8 mouse cellular contexts compared by ENCODE assay signal in the genomic region with DNA sequence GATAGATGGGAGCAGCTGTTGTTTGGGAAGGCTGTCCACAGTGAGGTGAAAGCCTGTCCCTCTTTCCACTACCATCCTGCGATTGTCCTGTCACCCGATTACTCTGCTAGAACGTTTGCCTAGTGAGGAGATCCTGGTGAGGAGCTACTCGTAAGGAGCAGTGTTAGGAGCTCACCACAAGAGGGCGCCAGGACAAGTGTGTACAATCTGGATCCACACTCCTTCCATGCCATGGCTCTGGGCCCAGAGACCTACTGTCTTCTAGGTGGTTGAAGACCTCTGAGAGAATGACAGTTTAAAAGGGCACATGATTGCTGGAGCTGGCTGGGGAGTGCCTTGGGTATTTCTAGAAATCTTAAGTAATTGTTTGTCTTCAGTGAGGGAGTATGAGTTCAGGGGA. TPM values are rescaled to one million over a fixed set of nuclear protein-coding genes. Genes with fewer than 3 reads are reported as not detected.
DNase-seq lines count a peak whose midpoint lies in the region; ATAC-seq and TF ChIP-seq lines count a peak whose summit lies in the region.
"Had no signal": no experiment of that assay in that cellular context is flagged by ENCODE, and none has a peak within 500 bp of the region (broad histone marks: within the 10 kb centered on the region; RNA-seq: fewer than 3 reads in every experiment).

No protein-coding gene starts in this region.

- no peak overlapping the region for H3K4me3 ChIP-seq in MEL (ENCODE audit: control insufficient read depth in 1 of 2, insufficient read depth in 1 of 2, low read depth in 2 of 2, low read length in 2 of 2)
- H3K4me3 ChIP-seq in kidney, postnatal 0 days (replicated peaks; ENCODE audit: low read depth, low read length), result no peak overlapping the region
- no peak overlapping the region for H3K4me3 ChIP-seq in liver, embryonic 16.5 days (ENCODE audit: low read depth, low read length)
- H3K4me3 ChIP-seq: limb, embryonic 15.5 days had no signal

- peak; percentile 56 for DNase-seq in CD4-positive helper T cell, adult 2 months (ENCODE audit: low read depth, low spot score)
- peak; percentile 82 for DNase-seq in MEL (ENCODE audit: low read depth, low spot score)
- DNase-seq in cerebellum, adult 18-20 months, result peak; percentile 75 to 77
- peak; percentile 92 for DNase-seq in gastrocnemius, adult 18-20 months (ENCODE audit: low spot score)
- DNase-seq in kidney, postnatal 0 days (ENCODE audit: low spot score), result peak; percentile 91
- DNase-seq in retina, postnatal 7 days (ENCODE audit: low read depth, low spot score), result peak; percentile 43

- TF ChIP-seq RAD21 in MEL (IDR thresholded peaks at IDR 0.05; ENCODE audit: low read depth, low read length), result peak; percentile 57

- no peak overlapping the region for H3K27ac ChIP-seq in MEL (ENCODE audit: control insufficient read depth, low read depth, low read length)
- no peak overlapping the region for H3K27ac ChIP-seq in kidney, postnatal 0 days
- H3K27ac ChIP-seq in liver, embryonic 16.5 days (ENCODE audit: low read length), result no peak overlapping the region
- H3K27ac ChIP-seq: limb, embryonic 15.5 days had no signal

- WGBS in kidney, postnatal 0 days, result 26% methylated on average over 5 of the region's 5 CpGs
- WGBS in liver, embryonic 16.5 days (ENCODE audit: insufficient replicate concordance), result 25% methylated on average over 5 of the region's 5 CpGs

- no peak overlapping the region for H3K9ac ChIP-seq in MEL (ENCODE audit: control insufficient read depth, low read depth, low read length, poor library complexity, severe bottlenecking)
- no peak overlapping the region for H3K9ac ChIP-seq in kidney, postnatal 0 days (ENCODE audit: low read depth, low read length)
- H3K9ac ChIP-seq in liver, embryonic 16.5 days (ENCODE audit: low read depth, low read length), result no peak overlapping the region
- H3K9ac ChIP-seq: limb, embryonic 15.5 days had no signal

- peak; percentile 91 to 97 (median 91) for TF ChIP-seq CTCF in MEL (IDR thresholded peaks at IDR 0.05 in 2 of 3, conservative IDR thresholded peaks at IDR 0.05 in 1 of 3; ENCODE audit: control insufficient read depth in 1 of 3, insufficient read depth in 1 of 3, low read depth in 2 of 3, low read length in 3 of 3, poor library complexity in 1 of 3, severe bottlenecking in 1 of 3)
- peak; percentile 87 for TF ChIP-seq CTCF in kidney, postnatal 0 days (IDR thresholded peaks at IDR 0.05; ENCODE audit: low read depth)

- no peaks in the 10 kb centered on the region for H3K79me2 ChIP-seq in MEL (ENCODE audit: control insufficient read depth, insufficient read depth, low read length, poor library complexity)

- no peaks in the 10 kb centered on the region for H3K27me3 ChIP-seq in MEL (ENCODE audit: control insufficient read depth in 1 of 2, insufficient read depth in 2 of 2, low read length in 2 of 2)
- H3K27me3 ChIP-seq in kidney, postnatal 0 days (ENCODE audit: insufficient read depth, low read length), result no peaks in the 10 kb centered on the region
- no peaks in the 10 kb centered on the region for H3K27me3 ChIP-seq in liver, embryonic 16.5 days (ENCODE audit: control insufficient read depth, insufficient read depth, low read depth, low read length)
- H3K27me3 ChIP-seq: limb, embryonic 15.5 days had no signal

- H3K4me1 ChIP-seq in MEL (ENCODE audit: control insufficient read depth in 1 of 2, insufficient read depth in 2 of 2, low read length in 2 of 2), result no peaks in the 10 kb centered on the region
- H3K4me1 ChIP-seq in kidney, postnatal 0 days (replicated peaks; ENCODE audit: insufficient read depth, low read length), result no peaks in the 10 kb centered on the region
- H3K4me1 ChIP-seq in liver, embryonic 16.5 days (ENCODE audit: control insufficient read depth, low read depth, low read length), result peaks cover 9% of the 10 kb centered on the region

- no peak for TF ChIP-seq POLR2A in MEL (IDR thresholded peaks at IDR 0.05; ENCODE audit: control insufficient read depth in 1 of 2, insufficient read depth in 1 of 2, low read depth in 1 of 2, low read length in 2 of 2, poor library complexity in 1 of 2)

- H3K9me3 ChIP-seq in MEL (replicated peaks; ENCODE audit: insufficient read depth, low read length), result no peaks in the 10 kb centered on the region
- no peaks in the 10 kb centered on the region for H3K9me3 ChIP-seq in kidney, postnatal 0 days (replicated peaks; ENCODE audit: low read length)
- no peaks in the 10 kb centered on the region for H3K9me3 ChIP-seq in liver, embryonic 16.5 days (replicated peaks; ENCODE audit: control insufficient read depth, low read length)
- H3K9me3 ChIP-seq: limb, embryonic 15.5 days had no signal

- peaks cover 0 to 2% of the 10 kb centered on the region in 2 experiments; a peak in 2 of 4 replicates for H3K36me3 ChIP-seq in MEL (ENCODE audit: control insufficient read depth in 1 of 2, insufficient read depth in 2 of 2, low read length in 2 of 2)
- H3K36me3 ChIP-seq in kidney, postnatal 0 days (ENCODE audit: insufficient read depth, low read length), result no peaks in the 10 kb centered on the region
- no peaks in the 10 kb centered on the region for H3K36me3 ChIP-seq in liver, embryonic 16.5 days (ENCODE audit: control insufficient read depth, insufficient read depth)

- ATAC-seq in kidney, postnatal 0 days (replicated peaks; ENCODE audit: low FRiP score, low read depth), result 0 out of 2 replicates have a peak, but pooled peaks have one; percentile 33
- ATAC-seq in liver, embryonic 16.5 days (ENCODE audit: low read depth), result peak; percentile 33; the same call in 1 of the 2 replicates

- TF ChIP-seq EP300 in MEL (IDR thresholded peaks at IDR 0.05; ENCODE audit: low read depth in 1 of 2, low read length in 2 of 2), result no peak

- H3K4me2 ChIP-seq in kidney, postnatal 0 days (ENCODE audit: low read length), result no peak overlapping the region
- no peak overlapping the region for H3K4me2 ChIP-seq in liver, embryonic 16.5 days (ENCODE audit: low read depth, low read length)
- H3K4me2 ChIP-seq: limb, embryonic 15.5 days had no signal

TF ChIP-seq in MEL, 35 proteins besides CTCF, POLR2A, EP300 and RAD21:
- TF ChIP-seq MAX (IDR thresholded peaks at IDR 0.05; ENCODE audit: low read length) (no peak), USF1 (IDR thresholded peaks at IDR 0.05; ENCODE audit: low read depth, low read length) (no peak), NELFE (IDR thresholded peaks at IDR 0.05; ENCODE audit: low read depth, low read length) (no peak), NRF1 (IDR thresholded peaks at IDR 0.05; ENCODE audit: insufficient read depth, low read depth, low read length, poor library complexity, severe bottlenecking) (no peak), KAT2A (conservative IDR thresholded peaks at IDR 0.05; ENCODE audit: low read depth, low read length) (no peak), ZC3H11A (IDR thresholded peaks at IDR 0.05; ENCODE audit: low read depth, low read length) (0 out of 2 replicates have a peak, but pooled peaks have one; percentile 19), POLR2AphosphoS2 (IDR thresholded peaks at IDR 0.05; ENCODE audit: low read length) (no peak), USF2 (IDR thresholded peaks at IDR 0.05; ENCODE audit: borderline replicate concordance in 1 of 2, insufficient read depth in 1 of 2, low read depth in 1 of 2, low read length in 2 of 2) (no peak), HCFC1 (IDR thresholded peaks at IDR 0.05; ENCODE audit: low read depth, low read length) (no peak), JUND (IDR thresholded peaks at IDR 0.05; ENCODE audit: low read depth, low read length) (no peak), MAFK (IDR thresholded peaks at IDR 0.05; ENCODE audit: borderline replicate concordance, low read depth, low read length) (no peak), TCF12 (IDR thresholded peaks at IDR 0.05; ENCODE audit: low read depth, low read length) (no peak), CHD1 (IDR thresholded peaks at IDR 0.05; ENCODE audit: low read depth, low read length) (no peak), SMC3 (IDR thresholded peaks at IDR 0.05; ENCODE audit: low read depth, low read length) (peak; percentile 87)

RNA-seq across cellular contexts. Expression of gene Mustn1, which starts 12.0 kb away (rescaled TPM):
- 0.08 and 0.16 TPM in 2 replicates for total RNA-seq in MEL (2012; rRNA removed)
- under 1 TPM in 1 of 2 experiments, not detected in 1; 0.22 TPM for polyA plus RNA-seq in MEL (2012; ENCODE audit: insufficient read depth in 1 of 2, insufficient read length in 2 of 2, low read depth in 1 of 2, low replicate concordance in 2 of 2, missing spikeins in 1 of 2)
- total RNA-seq in gastrocnemius, adult 18-20 months (2021), result 100 to 1,000 TPM in 1 of 2 experiments, 10 to 100 TPM in 1; 81.2 to 174 TPM
- 6.6 and 8.1 TPM in 2 replicates for polyA plus RNA-seq in kidney, postnatal 0 days (2015; fragmentation: Nextera tagmentation; extraction: Ambion mirVana)
- polyA plus RNA-seq in liver, embryonic 16.5 days (2015; fragmentation: Nextera tagmentation; extraction: Ambion mirVana), result 1.7 and 2.3 TPM in 2 replicates

RNA-seq across cellular contexts. Expression of gene Itih4, which starts 19.2 kb away (rescaled TPM):
- not detected in 2 replicates for total RNA-seq in MEL (2012; rRNA removed)
- not detected for polyA plus RNA-seq in MEL (2012; ENCODE audit: insufficient read depth in 1 of 2, insufficient read length in 2 of 2, low read depth in 1 of 2, low replicate concordance in 2 of 2, missing spikeins in 1 of 2)
- total RNA-seq in gastrocnemius, adult 18-20 months (2021), result under 1 TPM; 0.09 to 1.00 TPM
- polyA plus RNA-seq in kidney, postnatal 0 days (2015; fragmentation: Nextera tagmentation; extraction: Ambion mirVana), result 0.17 and 0.26 TPM in 2 replicates
- polyA plus RNA-seq in liver, embryonic 16.5 days (2015; fragmentation: Nextera tagmentation; extraction: Ambion mirVana), result 278 and 305 TPM in 2 replicates

RNA-seq across cellular contexts. Expression of gene Tmem110, which starts 41.7 kb away (rescaled TPM):
- 9.3 and 11.6 TPM in 2 replicates for total RNA-seq in MEL (2012; rRNA removed)
- polyA plus RNA-seq in MEL (2012; ENCODE audit: insufficient read depth in 1 of 2, insufficient read length in 2 of 2, low read depth in 1 of 2, low replicate concordance in 2 of 2, missing spikeins in 1 of 2), result 10 to 100 TPM in 1 of 2 experiments, not detected in 1; 21.0 TPM
- total RNA-seq in gastrocnemius, adult 18-20 months (2021), result 10 to 100 TPM in 1 of 2 experiments, 1 to 10 TPM in 1; 5.9 to 10.2 TPM
- polyA plus RNA-seq in kidney, postnatal 0 days (2015; fragmentation: Nextera tagmentation; extraction: Ambion mirVana), result 22.6 and 23.4 TPM in 2 replicates
- polyA plus RNA-seq in liver, embryonic 16.5 days (2015; fragmentation: Nextera tagmentation; extraction: Ambion mirVana), result 7.7 and 8.1 TPM in 2 replicates

RNA-seq across cellular contexts. Expression of gene Itih3, which starts 56.5 kb away (rescaled TPM):
- total RNA-seq in MEL (2012; rRNA removed), result not detected in 2 replicates
- polyA plus RNA-seq in MEL (2012; ENCODE audit: insufficient read depth in 1 of 2, insufficient read length in 2 of 2, low read depth in 1 of 2, low replicate concordance in 2 of 2, missing spikeins in 1 of 2), result not detected
- total RNA-seq in gastrocnemius, adult 18-20 months (2021), result under 1 TPM; 0.37 to 0.40 TPM
- 0.53 and 0.75 TPM in 2 replicates for polyA plus RNA-seq in kidney, postnatal 0 days (2015; fragmentation: Nextera tagmentation; extraction: Ambion mirVana)
- polyA plus RNA-seq in liver, embryonic 16.5 days (2015; fragmentation: Nextera tagmentation; extraction: Ambion mirVana), result 687 and 781 TPM in 2 replicates

Comparison
In these comparisons a context has a peak if more than half of its experiments do, and no peak if none do; other contexts are left out.
1. RNA of gene Itih4, which starts 19.2 kb away (polyA plus RNA-seq): 278 to 305 TPM in liver, embryonic 16.5 days; 0.17 to 0.26 TPM in kidney, postnatal 0 days and not detected in MEL; every median in the first group is over 100 times any median in the second.
2. Peak in every context shown above with its lines, with median percentiles within 50 percentile points of each other: DNase-seq.